Mouse (Mus musculus) mammary gland, adult 2 months (tissue): Measurements from ENCODE around the gene Esp3. TPM values are rescaled to one million over a fixed set of nuclear protein-coding genes. Genes with fewer than 3 reads are reported as not detected.

Experiments used
- polyA plus RNA-seq: library from polyadenylated mRNA; depleted of rRNA; stranded (reverse); fragments of >200 nt; gene quantifications from 2 replicates; pipeline ENCODE4 v1.2.3, GENCODE M21; 2012; ENCODE audit warnings: low replicate concordance; rRNA removed

The Esp3 gene
- not detected in 2 replicates for polyA plus RNA-seq

DNA sequence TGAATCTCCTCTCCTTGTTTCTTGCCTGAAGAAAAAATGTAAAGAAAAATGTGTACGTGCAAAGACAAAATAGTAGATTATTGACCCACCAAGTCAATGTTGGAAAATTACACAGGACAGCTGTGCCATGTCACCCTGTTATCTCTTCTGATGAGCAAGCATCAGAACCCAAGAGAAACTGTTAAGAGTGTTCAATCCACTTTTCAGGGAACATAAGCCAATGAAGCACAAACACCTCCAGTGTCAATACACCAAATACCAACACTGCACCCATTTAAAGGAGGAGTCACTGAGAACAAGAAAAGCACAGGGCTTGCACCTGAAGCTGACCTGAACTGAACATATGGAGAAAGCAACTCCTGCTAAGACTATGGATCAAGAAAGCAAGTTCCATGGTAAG, at the start of gene Esp3:
Gene Esp3, plus strand, starts transcription at position 301 of the 400 bp plus-strand sequence.

DNA sequence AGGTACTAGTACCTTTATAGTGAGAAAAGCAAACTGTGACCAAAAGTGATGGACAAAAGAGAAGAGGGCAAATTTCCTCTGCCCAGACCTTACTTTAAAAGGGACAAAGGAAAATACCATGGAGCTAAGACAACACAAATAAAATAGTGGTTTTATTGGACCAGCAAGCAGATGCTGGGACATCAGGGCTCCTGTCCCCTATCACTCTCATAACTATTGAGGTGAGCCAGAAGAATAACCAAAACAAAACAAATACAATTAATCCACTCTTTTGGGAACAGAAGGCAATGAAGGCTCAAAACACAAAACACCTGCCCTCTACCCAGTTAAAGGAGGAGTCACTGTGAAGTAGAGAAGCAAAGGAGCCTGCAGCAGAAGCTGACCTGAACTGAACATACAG, 33.6 kb upstream of the Esp3 start, which contains the start of gene Esp4:
Gene Esp4, plus strand, starts transcription at position 301 of the 400 bp plus-strand sequence.

Other genes with a start within 250 kb of the Esp3 start
- gene Esp8, start 112.1 kb upstream of the Esp3 start, polyA plus RNA-seq: not detected in 2 replicates
- gene Esp6, start 70.6 kb upstream of the Esp3 start, polyA plus RNA-seq: not detected in 2 replicates
- gene Esp4, start 33.5 kb upstream of the Esp3 start, polyA plus RNA-seq: not detected in 2 replicates
- gene Esp1, start 95.0 kb downstream of the Esp3 start, polyA plus RNA-seq: not detected in 2 replicates
- gene Crisp2, start 174.9 kb downstream of the Esp3 start, polyA plus RNA-seq: not detected in 2 replicates
- not detected in 2 replicates for gene Rhag, start 179.1 kb downstream of the Esp3 start, polyA plus RNA-seq
- 3.3 and 4.1 TPM in 2 replicates for gene 9130008F23Rik, start 248.5 kb downstream of the Esp3 start, polyA plus RNA-seq